Mouse (Mus musculus) layer of hippocampus, adult 9-11 months (tissue): ENCODE data around the gene Trip11.

Experiments
- DNase-seq: peaks from one replicate; pipeline ENCODE4 v3.0.0; 2022

The Trip11 gene

DNA sequence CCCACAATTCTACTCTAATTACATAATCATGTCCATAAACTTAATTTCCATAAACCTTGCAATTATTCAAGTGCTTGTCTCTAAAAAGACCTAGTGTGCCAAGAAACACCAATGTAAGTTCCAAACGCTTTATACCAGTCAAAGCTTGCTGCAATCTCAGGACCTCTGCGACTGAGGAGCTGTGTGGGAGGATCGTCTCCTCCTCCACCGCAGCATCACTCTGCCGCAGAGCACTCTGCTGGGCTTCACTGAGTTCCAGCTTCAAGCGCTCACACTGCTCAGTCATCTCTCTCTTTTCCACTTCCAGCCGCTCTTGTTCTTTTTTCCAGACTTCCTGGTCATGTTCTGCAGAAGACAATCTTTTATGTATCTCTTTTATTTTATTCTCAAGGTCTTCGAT is 19.8 kb downstream of the Trip11 start:
- DNase-seq, result no peak

DNA sequence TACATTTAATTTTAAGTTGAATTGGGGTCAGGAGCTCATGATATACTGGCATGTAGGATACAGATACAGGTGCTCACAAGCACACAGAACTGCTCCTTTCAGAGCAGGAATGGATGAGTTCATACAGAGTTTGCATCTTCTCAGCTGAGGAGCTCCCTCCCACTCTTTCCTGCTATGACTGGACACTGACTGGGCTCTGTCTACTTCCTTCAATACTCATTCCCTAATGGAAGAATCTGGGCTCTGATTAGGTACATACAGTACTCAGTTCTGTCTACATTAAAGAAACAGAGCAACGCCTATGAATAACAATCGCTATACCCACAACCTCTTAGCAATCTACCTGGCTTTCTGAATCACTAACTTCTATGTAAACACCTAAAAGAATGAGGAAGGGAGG is 20.2 kb downstream of the Trip11 start:
- DNase-seq, result no peak

- no peak for DNase-seq
These were observed 22.0 kb downstream of the Trip11 start for GRCm38 (mm10) chr12:101891066-101891465.

GRCm38 (mm10) chr12:101889351-101889750 is 23.7 kb downstream of the Trip11 start:
- DNase-seq, result no peak

DNA sequence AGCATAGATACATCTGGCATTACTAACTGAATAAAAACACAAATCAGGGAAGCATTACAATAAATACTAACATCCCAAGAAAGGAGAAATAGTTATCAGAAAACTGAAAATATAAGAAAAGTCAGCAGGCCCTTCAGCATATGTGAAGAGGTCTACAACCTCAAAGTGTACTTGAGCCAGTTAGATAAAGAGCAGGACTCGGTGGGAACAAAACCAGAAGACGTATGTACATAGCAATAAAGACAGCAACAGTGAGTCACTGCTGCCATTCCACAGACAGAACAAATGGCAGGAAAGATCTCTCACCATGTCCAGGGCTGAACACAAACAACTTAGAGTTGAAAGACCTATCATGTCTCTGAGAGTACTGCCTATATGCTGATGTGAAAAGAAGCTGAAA is 24.8 kb downstream of the Trip11 start:
- DNase-seq, result no peak

DNA sequence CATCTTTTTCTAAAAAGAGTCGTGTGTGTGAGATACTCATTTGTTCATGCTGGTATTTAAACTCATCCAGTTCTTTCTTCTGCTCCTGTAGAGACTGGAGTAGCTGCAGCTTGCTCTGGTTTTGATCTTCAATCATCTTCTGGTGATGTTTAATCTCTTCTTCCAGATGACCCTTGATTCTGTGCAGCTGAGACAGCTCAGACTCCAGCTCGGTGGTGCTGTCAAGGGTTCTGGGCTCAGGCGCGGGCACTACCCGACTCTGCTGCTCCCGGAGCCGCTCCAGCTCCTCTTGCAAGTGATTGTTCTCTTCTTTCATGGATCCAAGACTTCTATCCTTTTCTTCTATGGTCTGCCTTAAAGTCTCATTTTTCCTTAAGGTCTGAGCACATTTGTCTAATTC is 28.1 kb downstream of the Trip11 start:
- no peak for DNase-seq

DNA sequence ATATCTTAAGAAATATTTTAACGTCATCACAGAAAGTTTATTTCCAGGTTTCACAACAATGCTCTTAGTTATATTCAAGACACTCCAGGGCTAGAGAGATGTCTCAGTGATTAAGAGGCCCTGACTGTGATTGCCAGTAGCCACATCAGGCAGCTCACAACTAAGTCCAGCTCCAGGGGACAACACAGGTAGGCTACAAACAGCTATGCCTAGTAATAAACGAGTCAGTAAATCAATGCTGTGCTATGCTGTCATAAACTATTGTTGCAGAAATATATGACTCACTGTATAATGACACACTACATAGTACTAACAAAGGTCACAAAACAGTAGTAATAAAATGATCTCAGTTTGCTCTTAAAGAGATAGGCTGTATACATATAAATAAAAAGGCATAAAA is 36.7 kb downstream of the Trip11 start:
- no peak for DNase-seq

GRCm38 (mm10) chr12:101875107-101875506 is 38.0 kb downstream of the Trip11 start:
- no peak for DNase-seq

GRCm38 (mm10) chr12:101862286-101862964 is 50.6 kb downstream of the Trip11 start:
- DNase-seq, result no peak

DNA sequence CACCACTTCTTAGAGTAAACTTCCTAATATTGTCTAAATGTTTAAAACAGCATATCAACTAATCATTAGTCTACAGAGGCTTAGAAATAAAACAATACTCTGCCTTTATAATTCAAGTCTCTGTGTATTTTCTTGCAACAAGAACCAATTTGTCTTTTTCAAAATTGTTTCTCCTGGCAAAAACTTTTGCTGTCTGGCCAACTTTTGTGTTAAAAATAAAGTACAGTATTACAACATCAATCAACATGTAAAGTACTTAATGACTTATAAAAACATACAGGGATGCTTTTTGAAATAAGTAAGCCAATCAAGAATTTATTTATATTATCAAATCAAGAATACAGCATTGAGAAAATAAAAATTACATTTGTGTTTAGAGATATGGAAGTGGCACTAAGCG is 52.8 kb downstream of the Trip11 start:
- no peak for DNase-seq

DNA sequence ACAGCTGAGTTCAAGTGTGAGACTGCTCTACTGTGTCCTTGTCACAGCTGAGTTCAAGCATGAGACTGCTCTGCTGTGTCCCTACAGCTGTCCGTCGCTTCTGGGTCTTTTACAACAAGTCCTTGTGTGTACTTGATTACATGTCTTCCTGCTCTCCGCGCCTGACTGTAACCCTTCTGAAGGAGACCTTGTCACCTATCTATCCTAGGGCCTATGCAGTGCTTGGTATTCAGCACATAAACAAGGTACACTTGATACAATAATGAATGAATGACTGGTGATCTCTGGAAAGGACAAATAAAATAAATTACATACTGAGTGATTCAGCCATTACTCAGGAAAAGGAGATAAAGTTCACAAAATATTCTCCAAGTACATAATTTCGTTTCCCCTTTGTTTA is 55.1 kb downstream of the Trip11 start:
- DNase-seq, result no peak

GRCm38 (mm10) chr12:101854336-101854735 is 58.7 kb downstream of the Trip11 start:
- DNase-seq, result no peak

DNA sequence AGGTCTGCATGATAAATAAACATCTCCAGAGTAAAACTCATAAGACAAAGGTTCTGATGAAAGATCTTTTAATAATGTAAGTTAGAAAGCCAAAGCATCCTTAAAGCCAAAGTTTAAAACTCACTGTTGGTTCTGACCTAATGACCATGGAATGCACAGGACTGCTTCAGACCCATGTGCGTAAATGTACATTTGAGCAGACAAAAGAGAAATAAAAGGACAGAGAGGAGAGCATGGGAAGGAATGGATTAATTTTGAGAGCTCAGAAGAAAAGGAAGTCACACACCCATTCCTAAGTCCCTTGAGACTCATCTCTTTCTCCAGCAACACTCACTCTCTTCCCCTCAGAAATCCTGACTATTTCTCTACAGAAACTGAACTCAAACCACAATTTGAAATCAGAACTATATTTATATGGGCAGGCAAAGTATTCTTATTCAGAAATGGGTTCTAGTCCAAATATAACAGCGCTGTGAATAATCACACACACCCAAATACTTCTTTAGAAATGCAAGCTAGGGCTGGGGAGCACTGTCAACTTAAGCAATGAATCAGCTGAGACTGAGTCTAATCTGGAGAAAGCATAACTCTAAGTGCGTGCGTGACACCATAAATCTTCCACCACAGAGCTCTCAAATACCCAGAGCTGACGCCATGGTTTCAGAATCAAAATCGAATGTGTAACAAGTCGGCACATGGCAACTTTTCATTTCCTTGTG is 61.1 kb downstream of the Trip11 start:
- DNase-seq, result no peak

DNA sequence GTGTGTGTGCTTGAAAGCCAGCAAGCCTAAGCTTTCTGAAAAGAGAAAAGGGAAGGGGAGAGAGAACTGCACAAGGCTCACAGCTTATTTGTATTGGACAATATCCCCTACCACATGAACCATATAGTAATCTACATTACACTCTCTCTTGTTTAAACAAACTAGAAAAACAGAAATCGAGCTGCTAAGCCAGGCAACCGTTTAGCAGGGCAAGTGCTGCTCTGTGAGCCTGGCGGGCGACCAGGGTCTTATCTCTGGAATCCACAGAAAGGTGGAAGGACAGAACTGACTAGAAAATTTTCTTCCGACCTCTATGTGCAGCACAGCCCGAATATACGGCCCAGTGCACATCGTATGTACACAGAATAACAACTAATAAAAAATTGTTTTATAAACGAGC is 61.8 kb downstream of the Trip11 start:
- no peak for DNase-seq

GRCm38 (mm10) chr12:101836546-101837274 is 76.4 kb downstream of the Trip11 start:
- no peak for DNase-seq

DNA sequence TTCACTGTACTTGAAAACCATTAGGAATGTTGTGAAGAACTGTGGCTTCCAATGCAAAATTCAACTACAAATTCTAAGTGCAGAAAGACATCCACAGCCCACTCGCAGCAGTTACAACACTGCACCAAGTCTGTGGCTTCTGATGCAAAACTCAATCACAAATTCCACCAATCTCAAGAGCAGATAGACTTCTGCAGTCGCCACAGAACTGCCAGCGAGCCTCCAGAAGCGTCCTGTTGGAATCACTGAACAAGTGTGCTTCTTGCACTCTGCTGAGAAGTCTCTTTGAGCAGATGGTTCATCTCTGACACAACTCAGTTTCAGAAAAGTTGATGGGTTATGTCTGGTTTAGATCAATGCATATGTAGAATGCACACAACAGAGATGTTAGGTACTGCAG is 78.4 kb downstream of the Trip11 start:
- no peak for DNase-seq

GRCm38 (mm10) chr12:101833776-101834175 is 79.3 kb downstream of the Trip11 start:
- no peak for DNase-seq

GRCm38 (mm10) chr12:101833115-101833506 is 80.0 kb downstream of the Trip11 start:
- DNase-seq, result no peak

GRCm38 (mm10) chr12:101832179-101833114 is 80.6 kb downstream of the Trip11 start:
- no peak for DNase-seq

GRCm38 (mm10) chr12:101831221-101831620 is 81.8 kb downstream of the Trip11 start:
- DNase-seq, result no peak

- DNase-seq, result no peak
These were observed 89.9 kb downstream of the Trip11 start for GRCm38 (mm10) chr12:101823161-101823560.

DNA sequence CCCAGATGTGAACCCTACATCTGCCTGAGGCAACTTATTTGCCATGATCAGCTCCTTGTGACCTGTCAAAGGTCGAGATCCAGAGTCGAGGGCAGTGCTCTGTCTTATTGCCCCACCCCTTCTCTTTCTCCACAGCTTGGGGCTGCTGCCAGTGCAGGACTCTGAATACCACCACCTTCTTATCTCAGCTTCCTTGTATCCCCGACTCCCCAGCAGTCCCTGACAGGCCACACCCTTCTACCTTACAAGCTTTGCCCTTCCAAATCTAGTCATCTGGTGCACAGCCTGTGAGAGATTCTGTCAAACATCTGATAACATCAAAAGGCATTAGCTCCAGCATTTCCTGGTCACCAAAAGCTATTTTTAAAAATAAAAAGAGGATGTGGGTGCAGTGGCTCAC is 91.5 kb downstream of the Trip11 start:
- no peak for DNase-seq

DNA sequence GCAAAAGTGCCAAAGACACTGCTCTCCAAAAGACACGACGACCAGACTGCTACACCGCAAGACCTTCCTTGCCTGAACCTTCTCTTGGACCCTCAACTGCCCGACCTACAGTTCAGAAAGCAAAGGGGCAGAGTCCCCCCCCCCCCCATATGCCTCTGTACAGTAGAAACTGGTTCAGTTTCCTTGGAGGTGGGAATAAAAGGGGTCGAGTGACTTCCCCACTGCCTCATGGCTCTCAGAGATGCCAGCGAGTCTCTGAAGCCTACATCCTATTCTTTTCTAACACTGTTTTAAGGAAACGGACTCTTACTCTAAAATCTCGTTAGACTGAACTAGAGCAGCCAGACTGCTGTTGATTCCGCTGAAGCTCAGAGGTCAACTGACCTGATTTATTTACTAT is 93.5 kb downstream of the Trip11 start:
- DNase-seq, result no peak
